Mouse (Mus musculus): ENCODE results near the gene Gde1. TPM values are rescaled to one million over a fixed set of nuclear protein-coding genes. Genes with fewer than 3 reads are reported as not detected.

Gene Gde1
- total RNA-seq (2015) (39.3 and 42.4 TPM in 2 replicates), total RNA-seq (2017) (30.2 and 33.0 TPM in 2 replicates)

GRCm38 (mm10) chr7:118705101-118705961 lies at the start of gene Gde1:
Gene Gde1, minus strand, starts transcription at chr7:118705778.
- ATAC-seq (ENCODE audit: poor library complexity, severe bottlenecking): peak; percentile 80

- no peak for ATAC-seq (ENCODE audit: poor library complexity, severe bottlenecking)
Observed at GRCm38 (mm10) chr7:118751625-118752024, 46.0 kb upstream of the Gde1 start.

- no peak for ATAC-seq (ENCODE audit: poor library complexity, severe bottlenecking)
Observed at GRCm38 (mm10) chr7:118749706-118750105, 44.1 kb upstream of the Gde1 start.

GRCm38 (mm10) chr7:118747891-118748672 lies 42.5 kb upstream of the Gde1 start:
- no peak for ATAC-seq (ENCODE audit: poor library complexity, severe bottlenecking)

GRCm38 (mm10) chr7:118744766-118745165 lies 39.2 kb upstream of the Gde1 start:
- no peak for ATAC-seq (ENCODE audit: poor library complexity, severe bottlenecking)

GRCm38 (mm10) chr7:118742278-118742677 lies 36.7 kb upstream of the Gde1 start:
- 0 out of 2 replicates have a peak, but pooled peaks have one; percentile 24 for ATAC-seq (ENCODE audit: poor library complexity, severe bottlenecking)

- ATAC-seq (ENCODE audit: poor library complexity, severe bottlenecking): peak; percentile 93
Observed at GRCm38 (mm10) chr7:118740532-118741338, 35.2 kb upstream of the Gde1 start.

GRCm38 (mm10) chr7:118739975-118740531 lies 34.5 kb upstream of the Gde1 start, which contains the start of gene Vps35l:
Gene Vps35l, plus strand, starts transcription at chr7:118740226.
- ATAC-seq (ENCODE audit: poor library complexity, severe bottlenecking): peak; percentile 79

GRCm38 (mm10) chr7:118738730-118739129 lies 33.2 kb upstream of the Gde1 start:
- ATAC-seq (ENCODE audit: poor library complexity, severe bottlenecking): no peak

- no peak for ATAC-seq (ENCODE audit: poor library complexity, severe bottlenecking)
Observed at GRCm38 (mm10) chr7:118733225-118733624, 27.6 kb upstream of the Gde1 start.

GRCm38 (mm10) chr7:118731781-118732180 lies 26.2 kb upstream of the Gde1 start:
- no peak for ATAC-seq (ENCODE audit: poor library complexity, severe bottlenecking)

GRCm38 (mm10) chr7:118728846-118729587 lies 23.4 kb upstream of the Gde1 start:
- no peak for ATAC-seq (ENCODE audit: poor library complexity, severe bottlenecking)

- no peak for ATAC-seq (ENCODE audit: poor library complexity, severe bottlenecking)
Observed at GRCm38 (mm10) chr7:118725459-118725858, 19.9 kb upstream of the Gde1 start.

GRCm38 (mm10) chr7:118723927-118724326 lies 18.3 kb upstream of the Gde1 start:
- ATAC-seq (ENCODE audit: poor library complexity, severe bottlenecking): no peak

- no peak for ATAC-seq (ENCODE audit: poor library complexity, severe bottlenecking)
Observed at GRCm38 (mm10) chr7:118718066-118718465, 12.5 kb upstream of the Gde1 start.

- ATAC-seq (ENCODE audit: poor library complexity, severe bottlenecking): no peak
Observed at GRCm38 (mm10) chr7:118714873-118715272, 9.3 kb upstream of the Gde1 start.

- ATAC-seq (ENCODE audit: poor library complexity, severe bottlenecking): peak; percentile 100
Observed at GRCm38 (mm10) chr7:118712228-118713173, 6.9 kb upstream of the Gde1 start, which contains the start of gene Ccp110. Gene Ccp110, plus strand, starts transcription at chr7:118712552.

GRCm38 (mm10) chr7:118710776-118711175 lies 5.2 kb upstream of the Gde1 start:
- no peak for ATAC-seq (ENCODE audit: poor library complexity, severe bottlenecking)

GRCm38 (mm10) chr7:118708002-118708401 lies 2.4 kb upstream of the Gde1 start:
- ATAC-seq (ENCODE audit: poor library complexity, severe bottlenecking): no peak

All from megakaryocyte, adult 5-6 weeks (primary cell).